Mouse (Mus musculus): ENCODE results near the gene Snx29.
"Not testable (repeated sequence)": the region's sequence is repeated elsewhere in the genome, so short reads cannot be mapped to it uniquely, and the experiment has no call there.

Gene Snx29

DNA sequence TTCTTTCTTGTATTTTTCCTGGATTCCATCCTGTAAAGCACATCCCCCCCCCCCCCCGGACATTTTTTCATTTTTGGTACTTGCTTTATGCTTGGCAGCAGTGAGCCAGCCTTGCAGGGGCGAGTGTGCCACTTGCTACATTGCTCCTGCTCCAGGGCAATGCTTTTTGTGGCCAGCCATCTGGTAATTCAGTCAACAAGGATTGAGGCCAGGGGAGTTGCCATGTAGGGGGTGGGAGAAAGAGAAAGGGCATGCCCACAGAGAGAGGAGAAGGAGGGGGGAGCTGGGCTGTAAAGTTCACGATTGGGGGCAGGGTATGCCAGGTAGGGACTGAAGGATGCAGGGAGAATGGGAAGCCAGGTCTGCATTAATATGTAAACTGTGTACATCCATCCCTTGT is 210.7 kb downstream of the Snx29 start:
- no peak for DNase-seq (ENCODE audit: extremely low spot score)

DNA sequence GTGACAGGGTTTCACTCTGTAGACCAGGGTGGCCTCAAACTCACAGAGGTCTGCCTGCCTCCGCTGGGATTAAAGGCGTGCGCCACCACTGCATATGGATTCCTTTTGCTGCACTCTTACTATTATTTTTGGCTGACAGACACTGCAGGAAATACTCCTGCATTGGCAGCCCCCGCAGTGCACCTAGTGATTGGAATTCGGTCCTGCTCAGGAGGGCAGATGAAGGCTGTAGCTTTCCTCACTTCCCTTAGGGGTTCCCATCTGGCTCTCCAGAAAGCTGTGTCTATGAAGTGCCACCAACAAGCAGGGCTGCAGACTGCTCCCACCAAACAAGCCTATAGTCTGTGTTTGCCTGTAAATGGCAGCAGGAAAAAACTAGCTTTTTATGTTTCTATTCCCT is 215.0 kb downstream of the Snx29 start:
- peak; percentile 12 for DNase-seq (ENCODE audit: extremely low spot score)

- DNase-seq (ENCODE audit: extremely low spot score) = peak; percentile 44
Observed at GRCm38 (mm10) chr16:11538191-11538590, 215.5 kb downstream of the Snx29 start.

DNA sequence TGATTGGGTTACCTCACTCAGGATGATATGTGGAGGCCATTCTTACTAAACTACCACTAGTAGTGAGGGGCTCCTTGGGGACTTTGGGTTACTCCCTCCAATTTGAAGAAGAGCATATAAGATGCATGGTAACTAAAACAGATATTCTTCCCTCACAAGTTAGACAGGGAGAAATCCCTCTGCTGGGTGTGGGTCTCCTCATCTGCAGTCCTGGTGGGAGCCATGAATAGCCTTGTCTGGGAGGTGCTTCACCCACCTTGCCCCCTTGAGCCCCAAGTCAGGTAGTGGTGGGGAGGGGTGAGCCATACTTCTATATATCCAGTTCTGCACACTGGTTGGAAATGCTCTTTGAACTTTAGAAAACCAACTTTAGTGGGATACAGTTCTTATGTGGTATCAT is 218.3 kb downstream of the Snx29 start:
- no peak for DNase-seq (ENCODE audit: extremely low spot score)

DNA sequence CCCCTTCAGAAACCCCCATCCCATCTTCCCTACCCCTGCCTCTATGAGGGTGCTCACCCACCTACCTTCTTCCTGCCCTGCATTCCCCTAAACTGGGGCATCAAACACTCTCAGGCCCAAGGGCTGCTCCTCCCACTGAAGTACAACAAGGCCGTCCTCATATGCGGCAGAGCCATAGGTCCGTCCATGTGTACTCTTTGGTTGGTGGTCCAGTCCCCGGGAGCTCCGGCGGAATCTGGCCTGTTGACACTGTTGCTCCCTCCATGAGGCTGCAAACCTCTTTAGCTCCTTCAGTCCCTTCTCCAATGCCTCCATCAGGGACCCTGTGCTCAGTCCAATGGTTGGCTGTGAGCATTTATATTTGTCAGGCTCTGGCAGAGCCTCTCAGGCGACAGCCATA is 219.1 kb downstream of the Snx29 start:
- no peak for DNase-seq (ENCODE audit: extremely low spot score)

DNA sequence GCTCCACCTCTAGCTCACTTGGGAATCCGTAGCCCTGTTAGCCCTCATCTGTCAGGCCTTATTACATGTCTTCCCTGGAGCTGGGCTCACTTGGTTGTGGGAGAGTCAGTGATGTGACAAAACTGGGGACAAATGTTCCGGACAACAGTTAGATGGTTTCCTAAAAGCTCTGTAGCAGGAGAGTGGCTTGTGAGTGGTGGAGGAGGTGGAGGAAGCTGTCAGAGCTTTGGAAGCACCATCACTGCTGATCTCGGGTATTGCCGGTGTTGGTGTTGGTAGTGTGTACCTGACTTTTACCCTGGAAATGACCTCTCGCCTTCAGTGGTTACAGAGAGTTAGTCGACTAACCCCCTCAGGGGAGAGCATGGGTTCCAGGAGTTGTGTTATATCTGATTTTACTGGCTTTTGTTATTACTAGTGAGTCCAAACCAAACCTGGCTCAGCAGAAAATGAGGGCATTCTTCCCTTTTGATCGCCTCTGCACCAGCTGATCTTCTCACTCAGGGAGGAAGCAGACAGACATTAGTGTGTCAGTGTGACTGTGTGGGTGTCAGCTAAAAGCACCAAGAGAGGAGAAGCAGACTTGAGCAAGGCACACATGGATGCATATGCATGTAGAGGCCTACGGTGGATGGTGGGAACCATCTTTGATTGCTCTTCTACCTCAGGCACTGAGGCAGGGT is 227.5 kb downstream of the Snx29 start:
- DNase-seq (ENCODE audit: extremely low spot score) = no peak

DNA sequence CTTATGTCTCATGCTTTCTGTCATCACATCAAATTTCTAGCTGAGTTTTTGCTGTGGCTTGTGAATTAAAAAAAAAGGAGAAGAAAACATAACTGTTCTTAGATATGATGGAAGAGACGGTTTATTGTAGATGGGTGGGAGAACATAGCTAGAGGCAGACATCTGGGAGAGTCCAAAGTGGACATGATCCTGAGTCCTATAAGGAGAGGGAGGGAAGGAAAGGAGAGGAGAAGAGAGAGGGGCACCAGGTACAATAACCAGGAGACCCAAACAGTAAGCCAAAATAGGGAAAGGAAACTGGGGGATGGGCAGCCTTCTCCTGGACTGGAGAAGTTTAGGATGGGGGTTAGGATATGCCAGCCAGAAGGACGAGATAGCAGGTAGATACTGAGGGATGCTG is 239.0 kb downstream of the Snx29 start:
- DNase-seq (ENCODE audit: extremely low spot score) = no peak

DNA sequence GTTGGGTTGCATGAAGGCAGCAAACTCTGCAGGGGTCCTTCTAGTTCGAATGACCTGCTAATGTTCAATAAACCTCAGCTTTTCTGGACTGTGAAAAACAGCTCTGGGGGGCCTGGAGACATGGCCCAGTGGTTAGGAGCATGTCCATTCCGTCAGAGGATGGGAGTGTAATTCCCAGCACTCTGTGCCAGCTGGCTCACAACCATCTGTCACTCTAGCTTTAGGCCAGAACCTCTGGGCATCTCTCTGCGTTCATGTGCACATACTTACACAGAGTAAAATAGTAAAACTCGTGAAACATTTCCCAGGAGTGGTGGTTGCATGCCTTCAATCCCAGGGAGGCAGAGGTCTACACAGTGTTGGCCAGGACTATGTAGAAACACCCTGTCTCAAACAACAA is 241.1 kb downstream of the Snx29 start:
- no peak for DNase-seq (ENCODE audit: extremely low spot score)

GRCm38 (mm10) chr16:11565126-11565525 is 242.4 kb downstream of the Snx29 start:
- DNase-seq (ENCODE audit: extremely low spot score) = no peak

DNA sequence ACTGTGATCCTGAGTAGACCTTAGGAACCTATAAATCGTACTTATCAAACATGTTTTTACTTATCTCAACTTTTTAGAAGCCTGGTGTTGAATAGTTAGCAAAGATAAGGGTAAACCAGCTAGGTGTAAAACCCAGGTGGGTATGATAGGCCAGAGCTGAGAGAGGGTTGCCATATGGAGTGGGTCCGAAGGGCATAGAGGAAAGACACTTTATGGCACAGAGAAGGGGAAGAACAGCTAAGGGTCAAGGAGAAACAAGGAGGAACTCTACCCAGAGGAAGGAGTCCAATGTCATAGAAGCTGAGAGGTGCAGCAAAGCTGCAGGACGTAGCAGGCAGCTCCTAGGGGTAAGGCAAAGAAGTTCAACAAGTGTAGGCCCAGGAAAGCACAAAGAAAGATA is 244.9 kb downstream of the Snx29 start:
- no peak for DNase-seq (ENCODE audit: extremely low spot score)

DNA sequence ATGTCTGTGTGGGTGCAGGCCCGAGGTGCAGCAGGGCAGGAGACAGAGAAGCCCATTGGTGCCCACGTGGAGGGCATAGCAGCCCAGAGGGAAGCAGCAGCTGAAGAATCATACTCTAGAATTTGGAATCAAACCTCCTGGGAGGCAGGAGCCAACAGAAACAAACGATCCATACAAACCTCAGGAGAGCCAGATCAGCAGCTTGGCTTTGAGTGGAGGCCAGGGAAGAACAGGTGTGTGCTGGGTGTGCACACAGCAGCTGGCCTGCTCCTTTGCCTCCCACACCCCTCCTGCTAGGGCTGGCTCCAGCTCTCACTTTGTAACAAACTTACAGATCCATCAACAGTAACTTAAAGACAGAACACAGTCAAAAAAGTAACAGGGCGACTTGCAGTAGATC is 245.4 kb downstream of the Snx29 start:
- no peak for DNase-seq (ENCODE audit: extremely low spot score)

GRCm38 (mm10) chr16:11568601-11569000 is 245.9 kb downstream of the Snx29 start:
- no peak for DNase-seq (ENCODE audit: extremely low spot score)

DNA sequence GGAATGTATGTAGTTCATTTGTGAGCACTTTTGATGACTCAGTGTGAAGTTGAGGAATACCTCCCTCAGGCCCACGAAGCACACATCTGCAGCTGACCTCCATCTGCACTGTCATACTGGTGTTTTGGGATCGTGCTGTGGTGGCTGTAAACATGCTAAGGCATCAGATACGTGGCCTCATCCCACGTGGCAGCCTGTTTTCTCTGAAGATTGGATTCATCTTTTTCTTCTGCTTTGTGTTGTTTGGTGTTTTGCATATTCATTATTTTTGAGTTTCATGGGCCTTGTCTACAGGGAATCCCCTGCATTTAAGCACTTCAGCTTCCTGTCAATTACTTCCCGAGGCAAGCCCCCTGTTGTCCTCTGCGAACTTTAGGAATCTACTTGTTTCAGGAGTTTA is 246.4 kb downstream of the Snx29 start:
- no peak for DNase-seq (ENCODE audit: extremely low spot score)

- no peak for DNase-seq (ENCODE audit: extremely low spot score)
Observed at GRCm38 (mm10) chr16:11570072-11570471, 247.4 kb downstream of the Snx29 start.

- DNase-seq (ENCODE audit: extremely low spot score) = no peak
Observed at GRCm38 (mm10) chr16:11574517-11574916, 251.8 kb downstream of the Snx29 start.

- not testable (repeated sequence) for DNase-seq (ENCODE audit: extremely low spot score)
Observed at GRCm38 (mm10) chr16:11575733-11576132, 253.0 kb downstream of the Snx29 start.

DNA sequence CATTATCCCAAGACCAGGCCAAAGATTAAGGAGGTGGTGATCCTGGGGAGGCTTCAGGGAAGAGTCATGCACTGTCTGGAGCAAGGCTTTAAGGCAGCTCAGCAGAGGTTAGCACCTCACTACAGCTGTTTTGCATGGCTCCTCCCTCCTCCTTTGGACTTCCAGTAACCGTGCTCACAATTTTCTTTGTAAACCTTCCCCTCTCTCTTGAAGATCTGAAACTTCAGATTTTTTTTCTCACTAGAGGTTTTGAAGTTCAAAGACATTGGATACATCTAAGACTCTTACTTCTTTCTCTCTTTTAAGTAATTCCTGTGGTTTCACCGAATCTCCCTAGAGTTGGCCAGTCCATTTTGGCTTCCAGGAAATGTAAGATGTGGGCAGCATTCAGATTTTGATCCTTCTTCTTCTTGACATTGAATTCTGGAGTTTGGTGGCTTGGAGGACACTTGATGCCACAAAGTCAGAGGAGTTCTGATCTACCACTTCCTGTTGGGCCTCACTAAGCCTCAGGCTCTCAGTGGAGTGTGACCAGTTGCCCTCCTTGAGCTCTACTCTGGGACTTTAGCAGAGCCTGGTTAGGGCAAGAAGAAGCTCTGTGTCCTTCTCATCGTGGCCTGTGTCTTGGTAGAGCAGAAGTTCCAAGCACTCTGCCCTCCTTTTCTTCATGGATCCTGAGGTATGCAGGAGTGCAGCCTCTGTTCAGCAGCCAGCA is 255.0 kb downstream of the Snx29 start:
- DNase-seq (ENCODE audit: extremely low spot score) = no peak

DNA sequence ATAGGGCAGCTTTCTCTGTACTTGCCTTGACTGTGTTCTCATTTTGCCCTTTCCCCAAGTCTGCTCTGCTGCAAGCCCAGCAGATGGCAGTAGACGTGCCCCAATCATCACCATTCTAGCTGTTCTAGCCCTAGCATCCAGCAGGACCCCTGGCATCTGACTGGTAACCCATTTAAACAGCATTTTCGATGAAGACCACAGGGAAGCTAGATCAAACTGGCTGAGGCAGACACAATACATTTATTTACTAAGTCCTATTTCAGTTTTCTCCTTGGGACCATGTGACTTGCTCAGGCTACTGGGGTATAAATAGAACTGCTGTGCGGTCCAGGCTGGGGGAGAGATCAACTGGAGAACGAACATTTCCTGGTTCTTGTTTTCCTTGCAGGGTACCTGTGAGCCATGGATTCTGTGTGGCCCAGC is 257.0 kb downstream of the Snx29 start:
- DNase-seq (ENCODE audit: extremely low spot score) = peak; percentile 33

DNA sequence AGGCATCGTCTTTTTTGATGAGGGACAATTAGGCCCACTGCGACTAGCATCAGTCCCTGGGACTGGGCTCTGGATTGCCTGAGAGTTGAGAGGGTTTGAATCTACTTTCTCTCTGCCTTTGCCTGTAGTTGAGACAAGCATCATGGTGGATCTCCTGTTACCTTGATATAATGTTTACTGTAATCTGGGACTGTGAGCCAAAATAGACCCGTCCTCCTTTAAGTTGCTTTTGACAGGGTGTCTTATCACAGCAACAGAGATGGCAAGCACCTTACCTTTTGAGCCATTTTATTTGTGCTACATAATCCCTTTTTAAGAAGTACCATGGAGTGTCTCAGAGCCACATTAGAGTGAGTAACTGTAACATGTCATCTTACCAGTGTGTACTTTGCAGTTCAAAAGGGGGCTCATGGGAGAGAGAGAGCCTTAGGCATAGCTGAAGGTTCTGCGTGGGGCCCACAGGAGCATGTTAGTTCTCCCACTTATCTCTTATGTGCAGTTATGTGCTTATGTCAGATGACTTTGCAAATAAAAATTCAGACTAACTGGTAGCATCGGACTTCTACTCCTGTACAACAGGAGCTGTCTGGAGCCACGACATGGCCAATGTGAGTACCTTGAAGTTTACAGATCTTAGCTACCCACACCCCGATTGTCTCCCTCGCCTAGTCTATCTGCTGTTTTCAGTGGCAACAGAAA is 261.4 kb downstream of the Snx29 start:
- DNase-seq (ENCODE audit: extremely low spot score) = no peak

- DNase-seq (ENCODE audit: extremely low spot score) = no peak
Observed at GRCm38 (mm10) chr16:11588689-11589088, 266.0 kb downstream of the Snx29 start.

- DNase-seq (ENCODE audit: extremely low spot score) = no peak
Observed at GRCm38 (mm10) chr16:11589336-11589735, 266.6 kb downstream of the Snx29 start.

DNA sequence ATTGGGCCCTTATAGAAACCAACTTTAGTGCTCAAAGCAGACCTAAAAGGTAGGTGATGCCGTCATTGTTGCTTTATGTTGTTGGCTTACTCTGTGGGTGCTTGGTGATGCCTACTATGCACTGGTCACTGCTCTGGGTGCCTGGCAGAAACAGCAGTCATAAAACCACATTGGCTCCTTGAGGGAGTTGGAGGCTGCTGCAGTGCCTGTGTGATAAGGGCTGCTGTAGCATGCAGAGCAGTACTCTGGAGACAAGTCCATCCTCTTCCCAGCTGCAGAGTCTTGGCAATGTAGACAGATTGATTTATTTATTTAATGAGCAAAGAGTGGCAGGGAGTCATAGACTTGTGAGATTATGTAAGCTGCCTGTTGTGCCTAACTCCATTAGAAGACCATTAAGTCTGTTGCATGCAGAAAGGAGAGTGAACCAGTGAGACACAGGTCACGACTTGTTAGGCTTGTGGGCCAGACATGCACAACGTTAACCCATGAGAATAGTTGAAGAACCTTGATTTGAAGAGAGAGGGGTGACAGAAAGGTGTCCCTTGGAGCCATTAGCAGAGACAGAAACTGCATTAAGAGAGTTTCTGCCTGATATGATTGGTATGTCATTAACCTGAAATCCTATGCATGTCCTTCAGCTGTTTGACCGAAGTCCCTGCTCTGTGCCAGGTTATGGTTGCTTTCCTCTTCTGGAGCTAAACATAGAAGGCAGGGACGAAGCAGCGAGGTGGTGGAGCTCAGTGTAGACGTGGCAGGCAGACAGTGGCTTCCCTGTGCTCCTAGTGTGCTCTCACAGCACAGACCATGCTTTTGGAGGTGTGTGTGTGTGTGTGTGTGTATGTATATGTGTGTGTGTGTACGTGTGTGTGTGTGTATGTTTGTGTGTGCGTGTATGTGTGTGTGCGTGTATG is 267.3 kb downstream of the Snx29 start:
- DNase-seq (ENCODE audit: extremely low spot score) = no peak

Data from embryo, embryonic 9.5 days (tissue).